Mouse (Mus musculus): ENCODE measurements around the gene Plpp2. TPM values are rescaled to one million over a fixed set of nuclear protein-coding genes. Genes with fewer than 3 reads are reported as not detected.

Plpp2 gene
- polyA plus RNA-seq, 1 experiment from 2014 or later = 7.9 TPM

DNA sequence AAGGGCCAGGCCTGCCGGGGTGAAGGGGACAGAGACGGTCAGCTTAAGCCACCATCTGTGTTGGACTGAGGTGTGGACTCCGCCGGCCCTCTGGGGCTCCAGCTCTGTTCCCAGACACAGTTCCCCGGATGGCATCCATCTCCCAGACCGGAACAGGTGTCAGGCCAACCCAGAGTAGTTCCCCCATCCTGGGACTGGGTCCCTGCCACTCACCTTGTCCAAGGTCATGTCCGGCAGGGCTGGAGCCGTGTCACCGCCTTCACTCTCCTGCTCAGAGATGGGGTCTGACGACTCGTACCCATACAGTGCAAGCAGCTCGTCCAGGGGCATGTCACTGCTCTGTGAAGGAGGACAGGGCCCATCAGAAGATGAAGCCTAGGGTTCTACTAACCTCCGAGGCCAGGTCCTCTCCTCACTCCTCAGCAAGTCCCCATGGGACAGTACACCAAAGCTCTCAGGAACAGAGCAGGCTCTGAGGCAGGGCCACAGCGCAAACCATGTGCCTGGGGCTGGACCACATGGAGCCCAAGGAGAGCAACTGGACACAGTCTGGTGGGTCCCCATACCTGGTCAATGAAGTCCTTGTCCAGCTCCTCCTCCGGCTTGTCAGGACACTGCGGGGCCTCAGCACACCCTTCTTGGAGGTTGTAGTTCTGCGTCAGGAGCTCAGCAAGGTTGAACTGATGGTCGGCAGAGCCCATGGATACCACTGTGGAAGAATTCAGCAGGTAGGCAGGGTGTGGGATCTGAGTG, 15.6 kb upstream of the Plpp2 start:
- no peak for ATAC-seq (replicated peaks; ENCODE audit: insufficient number of reproducible peaks, insufficient read depth, low FRiP score, low read depth)
- H3K27ac ChIP-seq = no peak overlapping the region
- 84% methylated on average over 18 of the region's 18 CpGs for WGBS
- no peaks in the 10 kb centered on the region for H3K27me3 ChIP-seq
- H3K36me3 ChIP-seq = peaks cover 50% of the 10 kb centered on the region
- no peaks in the 10 kb centered on the region for H3K9me3 ChIP-seq (replicated peaks)
- no peak overlapping the region for H3K4me2 ChIP-seq
- no peak overlapping the region for H3K9ac ChIP-seq
- no peak overlapping the region for H3K4me3 ChIP-seq
- H3K4me1 ChIP-seq (replicated peaks) = peaks cover 23% of the 10 kb centered on the region

GRCm38 (mm10) chr10:79548546-79548945, 14.9 kb upstream of the Plpp2 start:
- H3K9ac ChIP-seq = no peak overlapping the region
- no peaks in the 10 kb centered on the region for H3K9me3 ChIP-seq (replicated peaks)
- no peak overlapping the region for H3K4me3 ChIP-seq
- no peak overlapping the region for H3K27ac ChIP-seq
- ATAC-seq (replicated peaks; ENCODE audit: insufficient number of reproducible peaks, insufficient read depth, low FRiP score, low read depth) = no peak
- H3K4me1 ChIP-seq (replicated peaks) = peaks cover 20% of the 10 kb centered on the region
- H3K4me2 ChIP-seq = no peak overlapping the region
- no peaks in the 10 kb centered on the region for H3K27me3 ChIP-seq
- H3K36me3 ChIP-seq = peaks cover 56% of the 10 kb centered on the region
- 96% methylated on average over 5 of the region's 5 CpGs for WGBS

- no peak overlapping the region for H3K4me2 ChIP-seq
- H3K9ac ChIP-seq = no peak overlapping the region
- H3K4me1 ChIP-seq (replicated peaks) = peaks cover 8% of the 10 kb centered on the region; the same call in 1 of the 2 replicates
- ATAC-seq (replicated peaks; ENCODE audit: insufficient number of reproducible peaks, insufficient read depth, low FRiP score, low read depth) = no peak
- no peaks in the 10 kb centered on the region for H3K27me3 ChIP-seq
- no peak overlapping the region for H3K27ac ChIP-seq
- H3K4me3 ChIP-seq = no peak overlapping the region
- H3K36me3 ChIP-seq = peaks cover 69% of the 10 kb centered on the region
- H3K9me3 ChIP-seq (replicated peaks) = no peaks in the 10 kb centered on the region
- WGBS = 67% methylated on average over 5 of the region's 5 CpGs
These were observed 13.6 kb upstream of the Plpp2 start for GRCm38 (mm10) chr10:79547148-79547675.

- H3K4me3 ChIP-seq = no peak overlapping the region
- ATAC-seq (replicated peaks; ENCODE audit: insufficient number of reproducible peaks, insufficient read depth, low FRiP score, low read depth) = no peak
- 0 out of 2 replicates have a peak, but pooled peaks cover 7% of the 10 kb centered on the region for H3K4me1 ChIP-seq (replicated peaks)
- no peak overlapping the region for H3K9ac ChIP-seq
- H3K4me2 ChIP-seq = no peak overlapping the region
- 88% methylated on average over 11 of the region's 11 CpGs for WGBS
- no peak overlapping the region for H3K27ac ChIP-seq
- H3K9me3 ChIP-seq (replicated peaks) = no peaks in the 10 kb centered on the region
- H3K36me3 ChIP-seq = peaks cover 75% of the 10 kb centered on the region
- no peaks in the 10 kb centered on the region for H3K27me3 ChIP-seq
These were observed 12.9 kb upstream of the Plpp2 start for GRCm38 (mm10) chr10:79546483-79546882.

GRCm38 (mm10) chr10:79545891-79546290, 12.3 kb upstream of the Plpp2 start:
- H3K27me3 ChIP-seq = no peaks in the 10 kb centered on the region
- peaks cover 79% of the 10 kb centered on the region for H3K36me3 ChIP-seq
- H3K27ac ChIP-seq = no peak overlapping the region
- ATAC-seq (replicated peaks; ENCODE audit: insufficient number of reproducible peaks, insufficient read depth, low FRiP score, low read depth) = no peak
- 90% methylated on average over 12 of the region's 12 CpGs for WGBS
- H3K4me2 ChIP-seq = no peak overlapping the region
- no peaks in the 10 kb centered on the region for H3K9me3 ChIP-seq (replicated peaks)
- H3K4me1 ChIP-seq (replicated peaks) = 0 out of 2 replicates have a peak, but pooled peaks cover 7% of the 10 kb centered on the region
- H3K9ac ChIP-seq = no peak overlapping the region
- H3K4me3 ChIP-seq = no peak overlapping the region

DNA sequence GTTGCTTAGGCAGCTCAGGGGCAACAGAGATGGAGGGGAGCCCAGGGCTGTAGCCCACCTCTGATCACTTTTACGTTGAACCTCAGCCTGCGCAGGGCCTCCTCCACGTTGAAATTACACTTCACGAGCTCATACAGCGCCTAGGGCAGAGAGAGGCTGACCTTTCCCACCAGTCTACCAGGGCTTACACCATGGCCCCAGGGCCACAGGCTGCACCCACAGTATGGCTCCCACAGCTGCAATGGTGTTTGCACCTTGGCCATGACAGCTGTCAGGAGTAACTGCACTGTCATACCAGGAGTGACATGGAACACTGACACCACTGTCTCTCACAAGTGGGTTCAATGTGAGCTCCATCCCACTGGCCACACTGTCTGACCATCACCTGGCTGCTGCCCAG, 11.0 kb upstream of the Plpp2 start:
- WGBS = 90% methylated on average over 5 of the region's 5 CpGs
- H3K4me1 ChIP-seq (replicated peaks) = 0 out of 2 replicates have a peak, but pooled peaks cover 7% of the 10 kb centered on the region

GRCm38 (mm10) chr10:79543884-79544597, 10.4 kb upstream of the Plpp2 start:
- H3K27ac ChIP-seq = no peak overlapping the region
- WGBS = 65% methylated on average over 9 of the region's 9 CpGs
- peaks cover 86% of the 10 kb centered on the region for H3K36me3 ChIP-seq
- no peak overlapping the region for H3K4me2 ChIP-seq
- H3K4me1 ChIP-seq (replicated peaks) = 0 out of 2 replicates have a peak, but pooled peaks cover 7% of the 10 kb centered on the region
- H3K9ac ChIP-seq = no peak overlapping the region
- no peak overlapping the region for H3K4me3 ChIP-seq
- no peak for ATAC-seq (replicated peaks; ENCODE audit: insufficient number of reproducible peaks, insufficient read depth, low FRiP score, low read depth)
- H3K9me3 ChIP-seq (replicated peaks) = no peaks in the 10 kb centered on the region
- H3K27me3 ChIP-seq = no peaks in the 10 kb centered on the region

More for the DNA sequence above, 11.0 kb upstream of the Plpp2 start:
- no peak overlapping the region for H3K9ac ChIP-seq
- H3K36me3 ChIP-seq = peaks cover 90% of the 10 kb centered on the region
- no peak for ATAC-seq (replicated peaks; ENCODE audit: insufficient number of reproducible peaks, insufficient read depth, low FRiP score, low read depth)
- no peak overlapping the region for H3K27ac ChIP-seq
- H3K4me3 ChIP-seq = no peak overlapping the region
- H3K9me3 ChIP-seq (replicated peaks) = no peaks in the 10 kb centered on the region
- H3K4me2 ChIP-seq = no peak overlapping the region
- no peaks in the 10 kb centered on the region for H3K27me3 ChIP-seq

- Histone ChIP-seq H3K4me2 (no peak overlapping the region), H3K36me3 (peaks cover 68% of the 10 kb centered on the region), H3K4me3 (no peak overlapping the region), H3K4me1 (replicated peaks) (0 out of 2 replicates have a peak, but pooled peaks cover 7% of the 10 kb centered on the region), H3K27ac (no peak overlapping the region), H3K9ac (no peak overlapping the region), H3K27me3 (no peaks in the 10 kb centered on the region), H3K9me3 (replicated peaks) (no peaks in the 10 kb centered on the region)
- no peak for ATAC-seq (replicated peaks; ENCODE audit: insufficient number of reproducible peaks, insufficient read depth, low FRiP score, low read depth)
- WGBS = 89% methylated on average over 11 of the region's 11 CpGs
These were observed 8.6 kb upstream of the Plpp2 start for GRCm38 (mm10) chr10:79542171-79542570.

DNA sequence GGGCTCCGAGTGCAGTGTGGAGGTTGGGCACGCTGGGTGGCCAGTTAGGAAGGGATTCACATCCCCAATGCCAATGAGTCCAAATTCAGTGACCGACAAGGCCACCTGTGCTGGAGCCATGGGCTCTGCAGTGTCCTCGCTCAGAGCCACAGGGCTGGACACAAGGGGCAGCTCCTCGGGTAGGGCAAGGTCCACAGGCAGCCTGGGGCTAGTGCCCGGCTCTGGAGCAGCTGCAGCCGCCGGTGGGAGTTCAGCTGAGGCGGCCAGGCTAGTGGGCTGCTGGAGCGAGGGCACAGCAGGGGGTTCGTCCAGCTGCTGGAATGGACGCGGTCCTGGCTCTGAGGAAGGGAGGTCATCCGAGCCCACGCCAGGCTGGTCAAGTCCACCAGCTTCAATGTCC, 7.9 kb upstream of the Plpp2 start:
- Histone ChIP-seq H3K4me2 (no peak overlapping the region), H3K9ac (no peak overlapping the region), H3K36me3 (peaks cover 62% of the 10 kb centered on the region), H3K27me3 (no peaks in the 10 kb centered on the region), H3K4me1 (replicated peaks) (0 out of 2 replicates have a peak, but pooled peaks cover 7% of the 10 kb centered on the region), H3K4me3 (no peak overlapping the region), H3K9me3 (replicated peaks) (no peaks in the 10 kb centered on the region), H3K27ac (no peak overlapping the region)
- WGBS = 82% methylated on average over 15 of the region's 15 CpGs
- ATAC-seq (replicated peaks; ENCODE audit: insufficient number of reproducible peaks, insufficient read depth, low FRiP score, low read depth) = no peak

DNA sequence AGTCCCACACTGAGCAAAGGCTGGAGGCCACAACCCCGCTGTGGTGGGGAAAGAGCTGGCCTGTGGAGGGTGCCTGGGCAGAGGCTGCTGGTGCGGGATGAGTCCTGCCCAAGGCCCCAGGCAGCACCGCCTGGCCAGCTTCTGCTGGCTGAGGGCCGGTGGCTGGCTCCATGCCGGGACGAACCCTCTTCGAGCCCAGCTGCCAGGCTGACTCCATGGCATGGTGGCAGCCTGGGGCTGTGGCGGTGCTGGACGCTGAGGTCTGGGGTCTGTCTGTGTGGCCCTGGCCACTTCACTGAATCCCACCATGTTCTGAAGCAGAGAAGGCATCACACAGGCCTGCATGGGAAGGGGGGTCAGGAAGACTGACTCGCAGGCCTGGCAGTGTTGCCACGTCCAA, 7.2 kb upstream of the Plpp2 start:
- Histone ChIP-seq H3K27ac (no peak overlapping the region), H3K9ac (no peak overlapping the region), H3K4me3 (no peak overlapping the region), H3K4me1 (replicated peaks) (0 out of 2 replicates have a peak, but pooled peaks cover 7% of the 10 kb centered on the region), H3K9me3 (replicated peaks) (no peaks in the 10 kb centered on the region), H3K27me3 (no peaks in the 10 kb centered on the region), H3K4me2 (no peak overlapping the region), H3K36me3 (peaks cover 56% of the 10 kb centered on the region)
- no peak for ATAC-seq (replicated peaks; ENCODE audit: insufficient number of reproducible peaks, insufficient read depth, low FRiP score, low read depth)
- WGBS = 93% methylated on average over 11 of the region's 11 CpGs

DNA sequence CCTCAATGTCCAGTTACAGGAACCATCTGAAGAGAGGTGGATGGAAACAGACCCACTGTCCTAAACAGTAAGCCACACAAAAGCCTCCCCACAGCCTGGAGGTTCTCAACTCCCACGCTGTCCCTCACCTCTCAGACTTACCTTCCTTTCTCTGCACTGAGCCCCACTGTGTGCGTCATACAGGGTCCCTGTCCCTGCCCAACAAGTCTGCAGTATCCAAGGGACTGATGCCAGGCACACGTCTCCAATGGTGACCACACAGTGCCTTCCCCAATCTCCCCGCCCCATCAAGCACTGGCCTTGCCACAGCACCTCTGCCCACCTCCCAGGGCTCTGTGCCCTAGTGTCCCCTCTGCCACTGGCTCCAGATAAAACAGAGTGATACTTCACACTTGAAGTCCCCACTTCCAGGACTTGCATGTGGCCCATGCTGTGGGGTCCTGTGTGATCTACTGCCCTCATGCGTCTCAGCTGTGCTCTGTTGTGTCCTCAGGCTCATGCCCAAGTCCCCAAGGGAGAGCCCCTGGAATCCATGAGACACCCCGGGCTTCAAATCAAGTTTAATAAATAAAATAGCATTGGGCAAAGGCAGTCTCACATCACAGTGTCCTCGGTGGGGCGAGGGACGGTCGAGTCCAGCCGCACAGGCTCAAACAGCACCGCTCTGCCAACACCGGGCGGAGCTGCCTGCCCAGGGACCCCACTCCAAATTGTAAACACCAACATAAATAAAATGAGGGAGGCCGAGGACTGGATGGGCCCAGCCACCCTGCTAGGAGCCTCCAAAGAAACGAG, 6.3 kb upstream of the Plpp2 start:
- Histone ChIP-seq H3K27ac (no peak overlapping the region), H3K27me3 (no peaks in the 10 kb centered on the region), H3K9ac (no peak overlapping the region), H3K4me2 (no peak overlapping the region), H3K4me3 (no peak overlapping the region), H3K9me3 (replicated peaks) (no peaks in the 10 kb centered on the region), H3K36me3 (peaks cover 49% of the 10 kb centered on the region), H3K4me1 (replicated peaks) (0 out of 2 replicates have a peak, but pooled peaks cover 7% of the 10 kb centered on the region)
- WGBS = 92% methylated on average over 16 of the region's 16 CpGs
- ATAC-seq (replicated peaks; ENCODE audit: insufficient number of reproducible peaks, insufficient read depth, low FRiP score, low read depth) = no peak
